Mouse (Mus musculus): ENCODE results near the gene Kiss1r. TPM values are rescaled to one million over a fixed set of nuclear protein-coding genes. Genes with fewer than 3 reads are reported as not detected.
"Not testable (repeated sequence)": the region's sequence is repeated elsewhere in the genome, so short reads cannot be mapped to it uniquely, and the experiment has no call there.

Kiss1r gene
- polyA plus RNA-seq, 1 experiment from 2014 or later: 1.5 TPM

- no peak overlapping the region for H3K9ac ChIP-seq (replicated peaks)
- 82% methylated on average over 18 of the region's 18 CpGs for WGBS
- no peaks in the 10 kb centered on the region for H3K9me3 ChIP-seq
- H3K4me3 ChIP-seq: no peak overlapping the region
- no peaks in the 10 kb centered on the region for H3K27me3 ChIP-seq
- H3K27ac ChIP-seq (replicated peaks): no peak overlapping the region
- H3K4me1 ChIP-seq: peaks cover 13% of the 10 kb centered on the region
- H3K4me2 ChIP-seq (replicated peaks): no peak overlapping the region
- no peak for ATAC-seq (ENCODE audit: low FRiP score, low read depth)
- peaks cover 44% of the 10 kb centered on the region for H3K36me3 ChIP-seq
These were observed 33.9 kb downstream of the Kiss1r start for GRCm38 (mm10) chr10:79950661-79951060.

GRCm38 (mm10) chr10:79953946-79954345 is 37.2 kb downstream of the Kiss1r start:
- WGBS: 87% methylated on average over 6 of the region's 6 CpGs
- H3K27ac ChIP-seq (replicated peaks): no peak overlapping the region
- no peak overlapping the region for H3K9ac ChIP-seq (replicated peaks)
- no peak overlapping the region for H3K4me2 ChIP-seq (replicated peaks)
- no peak for ATAC-seq (ENCODE audit: low FRiP score, low read depth)
- H3K27me3 ChIP-seq: no peaks in the 10 kb centered on the region
- H3K4me3 ChIP-seq: no peak overlapping the region
- 0 out of 2 replicates have a peak, but pooled peaks cover 2% of the 10 kb centered on the region for H3K4me1 ChIP-seq
- peaks cover 39% of the 10 kb centered on the region for H3K36me3 ChIP-seq
- H3K9me3 ChIP-seq: no peaks in the 10 kb centered on the region

GRCm38 (mm10) chr10:79955691-79956090 is 38.9 kb downstream of the Kiss1r start:
- Histone ChIP-seq H3K9ac (replicated peaks) (peak overlapping the region; percentile 34; the same call in 1 of the 2 replicates), H3K9me3 (no peaks in the 10 kb centered on the region), H3K4me3 (no peak overlapping the region), H3K27ac (replicated peaks) (no peak overlapping the region), H3K4me2 (replicated peaks) (no peak overlapping the region), H3K4me1 (peaks cover 6% of the 10 kb centered on the region), H3K27me3 (no peaks in the 10 kb centered on the region), H3K36me3 (peaks cover 23% of the 10 kb centered on the region)
- WGBS: 76% methylated on average over 9 of the region's 9 CpGs
- no peak for ATAC-seq (ENCODE audit: low FRiP score, low read depth)

GRCm38 (mm10) chr10:79956643-79957154 is 39.9 kb downstream of the Kiss1r start:
- Histone ChIP-seq H3K36me3 (peaks cover 17% of the 10 kb centered on the region), H3K27ac (replicated peaks) (no peak overlapping the region), H3K9me3 (no peaks in the 10 kb centered on the region), H3K9ac (replicated peaks) (no peak overlapping the region), H3K4me2 (replicated peaks) (no peak overlapping the region), H3K4me1 (peaks cover 11% of the 10 kb centered on the region), H3K4me3 (no peak overlapping the region), H3K27me3 (no peaks in the 10 kb centered on the region)
- 14% methylated on average over 4 of the region's 4 CpGs for WGBS
- ATAC-seq (ENCODE audit: low FRiP score, low read depth): no peak

- no peak for ATAC-seq (ENCODE audit: low FRiP score, low read depth)
- Histone ChIP-seq H3K4me3 (no peak overlapping the region), H3K27ac (replicated peaks) (no peak overlapping the region), H3K27me3 (no peaks in the 10 kb centered on the region), H3K4me2 (replicated peaks) (peak overlapping the region; percentile 1; the same call in 1 of the 2 replicates), H3K9ac (replicated peaks) (no peak overlapping the region), H3K36me3 (peaks cover 22% of the 10 kb centered on the region), H3K4me1 (peaks cover 11% of the 10 kb centered on the region), H3K9me3 (no peaks in the 10 kb centered on the region)
- WGBS: 12% methylated on average over 21 of the region's 21 CpGs
These were observed 41.5 kb downstream of the Kiss1r start for GRCm38 (mm10) chr10:79958140-79958816.

GRCm38 (mm10) chr10:79959412-79959811 is 42.6 kb downstream of the Kiss1r start:
- WGBS: 32% methylated on average over 10 of the region's 10 CpGs
- Histone ChIP-seq H3K36me3 (peaks cover 28% of the 10 kb centered on the region), H3K4me2 (replicated peaks) (peak overlapping the region; percentile 86), H3K4me1 (peaks cover 11% of the 10 kb centered on the region), H3K4me3 (peak overlapping the region; percentile 99)
- not testable (repeated sequence) for ATAC-seq (ENCODE audit: low FRiP score, low read depth); H3K9ac ChIP-seq (replicated peaks); H3K9me3 ChIP-seq; H3K27ac ChIP-seq (replicated peaks); H3K27me3 ChIP-seq

GRCm38 (mm10) chr10:79959847-79960601 is 43.3 kb downstream of the Kiss1r start, which contains the start of gene Wdr18:
Gene Wdr18, plus strand, starts transcription at chr10:79960152.
- no peaks in the 10 kb centered on the region for H3K9me3 ChIP-seq
- peak within 1 kb of the TSS; percentile 99 for H3K4me3 ChIP-seq
- peak; percentile 96 for ATAC-seq (ENCODE audit: low FRiP score, low read depth)
- under 1% methylated on average over 61 of the region's 61 CpGs for WGBS
- peak within 1 kb of the TSS; percentile 56 for H3K27ac ChIP-seq (replicated peaks)
- no peaks in the 10 kb centered on the region for H3K27me3 ChIP-seq
- H3K4me1 ChIP-seq: peaks cover 11% of the 10 kb centered on the region
- H3K4me2 ChIP-seq (replicated peaks): peak within 1 kb of the TSS; percentile 86
- H3K36me3 ChIP-seq: peaks cover 32% of the 10 kb centered on the region
- peak within 1 kb of the TSS; percentile 83 for H3K9ac ChIP-seq (replicated peaks)

GRCm38 (mm10) chr10:79960671-79961294 is 44.0 kb downstream of the Kiss1r start:
- ATAC-seq (ENCODE audit: low FRiP score, low read depth): 0 out of 2 replicates have a peak, but pooled peaks have one; percentile 1
- Histone ChIP-seq H3K4me2 (replicated peaks) (peak overlapping the region; percentile 86), H3K9ac (replicated peaks) (peak overlapping the region; percentile 83), H3K27ac (replicated peaks) (no peak overlapping the region; the same call in 1 of the 2 replicates), H3K4me1 (peaks cover 11% of the 10 kb centered on the region), H3K27me3 (no peaks in the 10 kb centered on the region), H3K36me3 (peaks cover 40% of the 10 kb centered on the region), H3K9me3 (no peaks in the 10 kb centered on the region), H3K4me3 (peak overlapping the region; percentile 99)
- WGBS: 11% methylated on average over 10 of the region's 10 CpGs

GRCm38 (mm10) chr10:79964727-79965126 is 48.0 kb downstream of the Kiss1r start:
- peaks cover 17% of the 10 kb centered on the region for H3K27me3 ChIP-seq
- H3K36me3 ChIP-seq: peaks cover 68% of the 10 kb centered on the region
- ATAC-seq (ENCODE audit: low FRiP score, low read depth): no peak
- no peak overlapping the region for H3K4me3 ChIP-seq
- no peaks in the 10 kb centered on the region for H3K9me3 ChIP-seq
- H3K9ac ChIP-seq (replicated peaks): no peak overlapping the region
- H3K4me1 ChIP-seq: peaks cover 8% of the 10 kb centered on the region
- 97% methylated on average over 7 of the region's 7 CpGs for WGBS
- no peak overlapping the region for H3K4me2 ChIP-seq (replicated peaks)
- no peak overlapping the region for H3K27ac ChIP-seq (replicated peaks)

GRCm38 (mm10) chr10:79965325-79965724 is 48.6 kb downstream of the Kiss1r start:
- H3K4me1 ChIP-seq: peaks cover 8% of the 10 kb centered on the region
- ATAC-seq (ENCODE audit: low FRiP score, low read depth): no peak
- peaks cover 23% of the 10 kb centered on the region for H3K27me3 ChIP-seq
- H3K4me3 ChIP-seq: no peak overlapping the region
- no peaks in the 10 kb centered on the region for H3K9me3 ChIP-seq
- H3K36me3 ChIP-seq: peaks cover 68% of the 10 kb centered on the region
- no peak overlapping the region for H3K27ac ChIP-seq (replicated peaks)
- H3K4me2 ChIP-seq (replicated peaks): no peak overlapping the region
- no peak overlapping the region for H3K9ac ChIP-seq (replicated peaks)
- WGBS: 91% methylated on average over 5 of the region's 5 CpGs

- H3K27ac ChIP-seq (replicated peaks): no peak overlapping the region
- H3K4me1 ChIP-seq: peaks cover 9% of the 10 kb centered on the region
- H3K4me2 ChIP-seq (replicated peaks): no peak overlapping the region
- H3K4me3 ChIP-seq: no peak overlapping the region
- no peak for ATAC-seq (ENCODE audit: low FRiP score, low read depth)
- H3K36me3 ChIP-seq: peaks cover 63% of the 10 kb centered on the region
- H3K9ac ChIP-seq (replicated peaks): no peak overlapping the region
- 90% methylated on average over 5 of the region's 5 CpGs for WGBS
- H3K9me3 ChIP-seq: no peaks in the 10 kb centered on the region
- peaks cover 39% of the 10 kb centered on the region for H3K27me3 ChIP-seq
These were observed 50.2 kb downstream of the Kiss1r start for GRCm38 (mm10) chr10:79966886-79967400.

All from midbrain, embryonic 12.5 days (tissue).